Mouse (Mus musculus) heart, embryonic 16.5 days (tissue): ENCODE results near the gene Sfmbt2. TPM values are rescaled to one million over a fixed set of nuclear protein-coding genes. Genes with fewer than 3 reads are reported as not detected.

ENCODE experiments used
- ATAC-seq: fragments of 200-750 bp; cut with Nextera tagmentation; replicated peaks from 2 replicates; pipeline ENCODE4 v1.8.0; 2017; ENCODE audit warnings: moderate number of reproducible peaks; ENCODE audit not compliant: insufficient read depth, low FRiP score; ENCODE audit errors: extremely low read depth
- H3K27ac ChIP-seq: fragments of 300-500 bp; sonication (generic); 2 replicates; pipeline ENCODE4 v1.5.1; 2014; ENCODE audit warnings: mild to moderate bottlenecking, low read length, control low read depth, moderate library complexity
- H3K27me3 ChIP-seq: fragments of 300-500 bp; sonication (generic); 2 replicates; pipeline ENCODE4 v1.6.1; 2014; ENCODE audit warnings: low read length, mixed read lengths; ENCODE audit not compliant: control insufficient read depth, insufficient read depth
- H3K36me3 ChIP-seq: fragments of 300-500 bp; sonication (generic); 2 replicates; pipeline ENCODE4 v1.6.1; 2014; ENCODE audit not compliant: control insufficient read depth, insufficient read depth
- H3K4me1 ChIP-seq: fragments of 300-500 bp; sonication (generic); 2 replicates; pipeline ENCODE4 v1.6.1; 2014; ENCODE audit warnings: low read length, mixed read lengths; ENCODE audit not compliant: control insufficient read depth, insufficient read depth
- H3K4me2 ChIP-seq: fragments of 300-500 bp; sonication (generic); 2 replicates; pipeline ENCODE4 v1.6.1; 2014; ENCODE audit warnings: low read depth, mild to moderate bottlenecking, control low read depth, low read length
- H3K4me3 ChIP-seq: fragments of 300-500 bp; sonication (generic); 2 replicates; pipeline ENCODE4 v1.5.1; 2014; ENCODE audit warnings: mild to moderate bottlenecking, control low read depth, low read length
- H3K9ac ChIP-seq: fragments of 300-500 bp; sonication (generic); 2 replicates; pipeline ENCODE4 v1.6.1; 2014; ENCODE audit warnings: low read length, control low read depth
- H3K9me3 ChIP-seq: fragments of 300-500 bp; sonication (generic); replicated peaks from 2 replicates; pipeline ENCODE4 v1.6.1; 2016; ENCODE audit warnings: low read length; ENCODE audit not compliant: control insufficient read depth
- WGBS: fragments of 180-500 bp; shearing (Covaris S2); extraction: QIAGEN DNeasy Blood & Tissue Kit; methylation state at CpG from one replicate; pipeline ENCODE4 v1.1.7; 2014; 5-methylcytosine and 5-hydroxymethylcytosine counted together
- polyA plus RNA-seq: library from polyadenylated mRNA; unstranded; fragments of >200 nt; fragmentation: Nextera tagmentation; extraction: Ambion mirVana; gene quantifications from 2 replicates; pipeline ENCODE4 v1.2.1, GENCODE M21; 2015

Gene Sfmbt2
- polyA plus RNA-seq, 1 experiment from 2014 or later, result 1.3 TPM

DNA sequence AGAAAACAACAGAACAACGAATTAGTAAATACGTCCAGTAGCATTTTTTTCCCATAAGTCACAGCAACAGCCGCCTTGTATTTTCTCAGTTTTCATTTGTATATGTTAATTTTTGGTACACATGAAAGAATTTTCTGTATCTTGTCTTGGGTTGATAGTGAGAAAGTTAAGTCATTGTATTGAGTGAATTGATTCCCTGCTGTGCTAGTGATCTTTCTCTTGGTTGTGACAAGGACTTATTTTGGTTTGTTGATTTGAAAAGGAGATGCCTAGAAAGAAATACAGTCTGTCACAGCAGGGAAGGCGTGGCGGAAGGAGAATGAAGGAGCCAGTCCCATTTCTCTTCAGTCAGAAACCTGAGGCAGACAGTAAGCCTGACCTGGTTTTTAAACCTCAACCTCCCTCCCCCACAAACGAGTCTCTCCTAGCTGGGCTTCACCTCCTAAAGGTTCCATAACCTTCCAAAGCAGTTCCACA, 50.7 kb downstream of the Sfmbt2 start:
- no peak overlapping the region for H3K4me2 ChIP-seq
- H3K4me3 ChIP-seq, result no peak overlapping the region
- 76% methylated on average over 6 of the region's 6 CpGs for WGBS
- no peaks in the 10 kb centered on the region for H3K4me1 ChIP-seq
- H3K27ac ChIP-seq, result no peak overlapping the region
- H3K9ac ChIP-seq, result no peak overlapping the region
- no peaks in the 10 kb centered on the region for H3K36me3 ChIP-seq
- no peak for ATAC-seq
- no peaks in the 10 kb centered on the region for H3K9me3 ChIP-seq
- no peaks in the 10 kb centered on the region for H3K27me3 ChIP-seq

- no peak overlapping the region for H3K9ac ChIP-seq
- H3K4me3 ChIP-seq, result no peak overlapping the region
- H3K9me3 ChIP-seq, result no peaks in the 10 kb centered on the region
- no peaks in the 10 kb centered on the region for H3K36me3 ChIP-seq
- no peak overlapping the region for H3K27ac ChIP-seq
- H3K4me1 ChIP-seq, result no peaks in the 10 kb centered on the region
- no peak overlapping the region for H3K4me2 ChIP-seq
- 61% methylated on average over 9 of the region's 9 CpGs for WGBS
- H3K27me3 ChIP-seq, result no peaks in the 10 kb centered on the region
- ATAC-seq, result no peak
These were observed 67.0 kb downstream of the Sfmbt2 start for GRCm38 (mm10) chr2:10437290-10437689.

- Histone ChIP-seq H3K9me3 (no peaks in the 10 kb centered on the region), H3K27me3 (no peaks in the 10 kb centered on the region), H3K9ac (no peak overlapping the region), H3K36me3 (no peaks in the 10 kb centered on the region), H3K4me3 (no peak overlapping the region), H3K27ac (no peak overlapping the region), H3K4me2 (no peak overlapping the region), H3K4me1 (no peaks in the 10 kb centered on the region)
- ATAC-seq, result no peak
- 82% methylated on average over 9 of the region's 9 CpGs for WGBS
These were observed 71.5 kb downstream of the Sfmbt2 start for GRCm38 (mm10) chr2:10441811-10442210.

GRCm38 (mm10) chr2:10453577-10453976, 83.3 kb downstream of the Sfmbt2 start:
- no peak overlapping the region for H3K9ac ChIP-seq
- H3K4me3 ChIP-seq, result no peak overlapping the region
- no peak overlapping the region for H3K27ac ChIP-seq
- no peaks in the 10 kb centered on the region for H3K9me3 ChIP-seq
- H3K4me2 ChIP-seq, result no peak overlapping the region
- H3K36me3 ChIP-seq, result no peaks in the 10 kb centered on the region
- ATAC-seq, result no peak
- H3K4me1 ChIP-seq, result no peaks in the 10 kb centered on the region
- H3K27me3 ChIP-seq, result no peaks in the 10 kb centered on the region
- WGBS, result 79% methylated on average over 3 of the region's 3 CpGs

DNA sequence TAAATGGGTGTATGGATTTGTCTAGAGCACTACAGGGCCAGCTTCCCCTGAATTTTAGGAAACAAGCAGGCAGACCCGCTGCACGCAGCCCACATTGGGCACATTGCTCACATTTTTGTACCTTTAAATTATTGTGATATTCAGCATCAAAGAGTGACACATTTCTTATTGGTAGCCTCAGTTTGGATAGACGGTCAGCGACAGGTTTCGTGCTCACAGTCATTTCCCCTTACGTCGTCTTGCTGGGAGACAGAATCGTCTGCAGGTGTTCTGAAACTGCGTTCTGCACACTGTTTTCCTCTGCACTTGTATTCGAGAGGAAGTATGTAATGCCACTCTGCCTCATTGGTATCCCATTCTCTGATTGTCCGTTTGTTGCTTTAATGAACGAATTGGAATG, 88.0 kb downstream of the Sfmbt2 start:
- Histone ChIP-seq H3K4me3 (no peak overlapping the region), H3K36me3 (no peaks in the 10 kb centered on the region), H3K9ac (no peak overlapping the region), H3K9me3 (no peaks in the 10 kb centered on the region), H3K27ac (no peak overlapping the region), H3K4me1 (no peaks in the 10 kb centered on the region), H3K27me3 (no peaks in the 10 kb centered on the region), H3K4me2 (no peak overlapping the region)
- WGBS, result 83% methylated on average over 12 of the region's 12 CpGs
- ATAC-seq, result no peak

GRCm38 (mm10) chr2:10516516-10516915, 146.2 kb downstream of the Sfmbt2 start:
- ATAC-seq, result no peak
- Histone ChIP-seq H3K4me2 (no peak overlapping the region), H3K27me3 (no peaks in the 10 kb centered on the region), H3K36me3 (no peaks in the 10 kb centered on the region), H3K4me1 (no peaks in the 10 kb centered on the region), H3K9me3 (no peaks in the 10 kb centered on the region), H3K27ac (no peak overlapping the region), H3K9ac (no peak overlapping the region), H3K4me3 (no peak overlapping the region)
- 70% methylated on average over 2 of the region's 2 CpGs for WGBS

- Histone ChIP-seq H3K9ac (no peak overlapping the region), H3K36me3 (no peaks in the 10 kb centered on the region), H3K27ac (no peak overlapping the region), H3K4me3 (no peak overlapping the region), H3K4me1 (no peaks in the 10 kb centered on the region), H3K27me3 (no peaks in the 10 kb centered on the region), H3K4me2 (no peak overlapping the region), H3K9me3 (no peaks in the 10 kb centered on the region)
- ATAC-seq, result no peak
- 70% methylated on average over 5 of the region's 5 CpGs for WGBS
These were observed 151.6 kb downstream of the Sfmbt2 start for GRCm38 (mm10) chr2:10521719-10522415.

GRCm38 (mm10) chr2:10525622-10526021, 155.3 kb downstream of the Sfmbt2 start:
- Histone ChIP-seq H3K27me3 (no peaks in the 10 kb centered on the region), H3K4me3 (no peak overlapping the region), H3K9ac (no peak overlapping the region), H3K9me3 (no peaks in the 10 kb centered on the region), H3K4me2 (no peak overlapping the region), H3K27ac (no peak overlapping the region), H3K36me3 (no peaks in the 10 kb centered on the region), H3K4me1 (no peaks in the 10 kb centered on the region)
- ATAC-seq, result no peak
- 89% methylated on average over 7 of the region's 7 CpGs for WGBS

DNA sequence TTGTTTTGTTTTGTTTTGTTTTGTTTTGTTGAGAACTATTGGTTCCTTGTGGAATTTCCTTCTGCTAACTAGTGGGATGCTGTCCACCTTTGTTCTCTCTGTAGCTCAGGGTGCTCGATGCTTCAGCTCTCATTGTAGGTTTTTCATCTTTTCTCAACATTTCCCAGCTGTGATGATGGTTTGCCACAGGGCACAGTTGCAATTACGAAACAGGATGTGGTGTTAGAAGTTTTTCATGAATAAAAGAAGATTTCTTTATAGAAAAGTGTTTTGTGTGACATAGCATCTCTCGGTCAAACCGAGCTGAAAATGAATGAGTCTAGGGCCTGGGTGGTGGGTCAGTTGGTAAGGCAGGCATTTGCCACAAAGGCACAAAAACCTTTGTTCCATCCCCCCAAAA, 171.5 kb downstream of the Sfmbt2 start:
- no peaks in the 10 kb centered on the region for H3K9me3 ChIP-seq
- no peak overlapping the region for H3K4me3 ChIP-seq
- no peak overlapping the region for H3K9ac ChIP-seq
- H3K4me1 ChIP-seq, result no peaks in the 10 kb centered on the region
- WGBS, result 76% methylated on average over 4 of the region's 4 CpGs
- H3K36me3 ChIP-seq, result no peaks in the 10 kb centered on the region
- no peak for ATAC-seq
- H3K27ac ChIP-seq, result no peak overlapping the region
- no peaks in the 10 kb centered on the region for H3K27me3 ChIP-seq
- H3K4me2 ChIP-seq, result no peak overlapping the region
